ENCODE assay signal across 8 mouse cellular contexts in the genomic region with DNA sequence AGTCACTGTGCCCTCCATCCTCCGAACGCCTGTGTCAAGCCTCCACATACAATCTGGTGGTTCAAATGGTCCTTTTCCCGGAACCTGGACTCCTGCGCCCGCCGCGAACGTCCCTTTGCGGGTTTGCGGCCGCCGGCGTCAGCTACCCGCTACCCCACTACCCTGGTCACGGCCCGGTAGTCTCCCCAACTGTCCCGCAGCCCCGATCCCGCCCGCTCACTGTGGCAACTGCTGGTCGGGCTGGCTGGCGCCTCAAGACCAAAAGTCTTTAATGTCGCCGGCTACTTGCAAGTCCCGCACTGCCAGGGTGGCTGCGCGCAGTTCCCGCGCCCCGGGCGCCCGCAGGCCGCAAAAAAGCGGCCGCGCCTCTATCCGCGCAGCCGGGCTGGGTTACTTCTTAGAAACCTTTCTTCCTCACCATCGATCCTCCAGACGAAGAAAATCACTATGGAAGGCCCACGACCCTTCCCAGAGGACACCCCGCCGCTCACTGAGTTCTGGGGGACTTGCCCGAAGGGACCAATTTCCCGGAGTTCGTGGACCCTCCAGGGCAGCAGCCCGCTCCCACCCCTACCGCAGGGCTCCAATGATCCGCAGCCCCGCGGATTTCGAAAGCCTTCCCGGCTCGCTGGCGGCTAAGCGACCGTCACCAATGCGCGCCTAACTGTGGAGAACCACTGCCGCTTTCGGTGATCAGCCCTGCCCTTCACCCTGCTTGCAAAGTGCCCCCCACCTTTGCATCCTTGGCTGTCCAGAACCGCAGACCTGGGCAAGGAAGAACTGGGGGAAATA. TPM values are rescaled to one million over a fixed set of nuclear protein-coding genes. Genes with fewer than 3 reads are reported as not detected.
A peak's percentile ranks its signal among the peaks of the same experiment; 100 is the strongest.
DNase-seq lines count a peak whose midpoint lies in the region; ATAC-seq and TF ChIP-seq lines count a peak whose summit lies in the region.

No protein-coding gene starts in this region.

- H3K27me3 ChIP-seq in limb, embryonic 14.5 days (ENCODE audit: control insufficient read depth, insufficient read depth, low read length) = no peaks in the 10 kb centered on the region
- H3K27me3 ChIP-seq in midbrain, embryonic 13.5 days = no peaks in the 10 kb centered on the region
- no peaks in the 10 kb centered on the region for H3K27me3 ChIP-seq in stomach, embryonic 14.5 days (ENCODE audit: control insufficient read depth, insufficient read depth, low read length)

- peaks cover 19% of the 10 kb centered on the region for H3K36me3 ChIP-seq in limb, embryonic 14.5 days (ENCODE audit: control insufficient read depth, insufficient read depth, low read length)
- H3K36me3 ChIP-seq in midbrain, embryonic 13.5 days = no peaks in the 10 kb centered on the region
- H3K36me3 ChIP-seq in stomach, embryonic 14.5 days (ENCODE audit: control insufficient read depth, insufficient read depth, low read length) = peaks cover 7% of the 10 kb centered on the region

- H3K4me2 ChIP-seq in limb, embryonic 14.5 days (replicated peaks; ENCODE audit: low read depth, low read length, severe bottlenecking) = peak overlapping the region; percentile 96
- peak overlapping the region; percentile 93 for H3K4me2 ChIP-seq in midbrain, embryonic 13.5 days (replicated peaks)
- peak overlapping the region; percentile 94 for H3K4me2 ChIP-seq in stomach, embryonic 14.5 days (replicated peaks; ENCODE audit: low read depth, low read length)

- ATAC-seq in limb, embryonic 14.5 days (ENCODE audit: low FRiP score, low read depth) = peak; percentile 3; the same call in 1 of the 2 replicates
- ATAC-seq in midbrain, embryonic 13.5 days = peak; percentile 53
- ATAC-seq in stomach, embryonic 14.5 days (ENCODE audit: insufficient number of reproducible peaks, insufficient read depth, low FRiP score, low read depth) = 0 out of 2 replicates have a peak, but pooled peaks have one; percentile 3

- DNase-seq in spleen, adult 18-20 months = peak; percentile 53 to 64
- DNase-seq in spleen, adult 12 weeks (ENCODE audit: low spot score) = no peak
- peak; percentile 71 to 74 for DNase-seq in cerebellum, postnatal 10 days
- peak; percentile 77 for DNase-seq in gastrocnemius, adult 2 months
- DNase-seq in induced T-regulatory cell, adult 2 months (ENCODE audit: low read depth) = peak; percentile 76
- DNase-seq in limb, embryonic 14.5 days (ENCODE audit: low spot score) = peak; percentile 49

- H3K27ac ChIP-seq in gastrocnemius, adult 2 months = peak overlapping the region; percentile 96
- H3K27ac ChIP-seq in limb, embryonic 14.5 days (replicated peaks; ENCODE audit: low read depth, low read length) = peak overlapping the region; percentile 99
- H3K27ac ChIP-seq in midbrain, embryonic 13.5 days = peak overlapping the region; percentile 97
- H3K27ac ChIP-seq in stomach, embryonic 14.5 days (ENCODE audit: low read length) = peak overlapping the region; percentile 94

- peak overlapping the region; percentile 95 for H3K4me3 ChIP-seq in gastrocnemius, adult 2 months
- peak overlapping the region; percentile 56 for H3K4me3 ChIP-seq in limb, embryonic 14.5 days (replicated peaks; ENCODE audit: low read length)
- H3K4me3 ChIP-seq in midbrain, embryonic 13.5 days (replicated peaks) = peak overlapping the region; percentile 59
- peak overlapping the region; percentile 37 for H3K4me3 ChIP-seq in stomach, embryonic 14.5 days (ENCODE audit: low read depth, low read length)

- intact Hi-C loops in gastrocnemius, adult 2 months (cut with DNase I) = loop anchor here (10.0 kb wide), 1 partner anchor 282 kb away; no protein-coding TSS in a partner anchor

- H3K4me1 ChIP-seq in limb, embryonic 14.5 days (ENCODE audit: control insufficient read depth, insufficient read depth, low read length) = peaks cover 34% of the 10 kb centered on the region
- H3K4me1 ChIP-seq in midbrain, embryonic 13.5 days (replicated peaks) = peaks cover 51% of the 10 kb centered on the region
- H3K4me1 ChIP-seq in stomach, embryonic 14.5 days (ENCODE audit: control insufficient read depth, insufficient read depth, low read length) = peaks cover 25% of the 10 kb centered on the region

- TF ChIP-seq POLR2A in limb, embryonic 14.5 days (IDR thresholded peaks at IDR 0.05; ENCODE audit: borderline replicate concordance, extremely low read depth, insufficient read depth, insufficient read length) = 0 out of 2 replicates have a peak, but pooled peaks have one; percentile 27

- H3K9me3 ChIP-seq in limb, embryonic 14.5 days (ENCODE audit: control insufficient read depth, low read length) = no peaks in the 10 kb centered on the region
- no peaks in the 10 kb centered on the region for H3K9me3 ChIP-seq in midbrain, embryonic 13.5 days
- no peaks in the 10 kb centered on the region for H3K9me3 ChIP-seq in stomach, embryonic 14.5 days (ENCODE audit: control insufficient read depth, low read depth, low read length)

- no peak for TF ChIP-seq CTCF in gastrocnemius, adult 2 months (IDR thresholded peaks at IDR 0.05)

- peak overlapping the region; percentile 87 for H3K9ac ChIP-seq in limb, embryonic 14.5 days (ENCODE audit: low read depth, low read length, severe bottlenecking)
- H3K9ac ChIP-seq in midbrain, embryonic 13.5 days (replicated peaks) = peak overlapping the region; percentile 82
- peak overlapping the region; percentile 43 for H3K9ac ChIP-seq in stomach, embryonic 14.5 days (replicated peaks; ENCODE audit: low read depth, low read length)

- under 1% methylated on average over 62 of the region's 63 CpGs for WGBS in limb, embryonic 14.5 days
- under 1% methylated on average over 63 of the region's 63 CpGs for WGBS in midbrain, embryonic 13.5 days
- 2% methylated on average over 63 of the region's 63 CpGs for WGBS in stomach, embryonic 14.5 days

RNA-seq across cellular contexts. Expression of a gene that starts 6.8 kb away (rescaled TPM):
- total RNA-seq in gastrocnemius, adult 2 months (2021) = 10 to 100 TPM; 36.1 to 41.8 TPM
- 29.8 and 30.3 TPM in 2 replicates for polyA plus RNA-seq in limb, embryonic 14.5 days (2012; rRNA removed)
- polyA plus RNA-seq in limb, embryonic 14.5 days (2014; fragmentation: Nextera tagmentation; extraction: Ambion mirVana) = 18.3 and 18.8 TPM in 2 replicates
- 33.8 and 35.1 TPM in 2 replicates for polyA plus RNA-seq in midbrain, embryonic 13.5 days (2015; fragmentation: Nextera tagmentation; extraction: Ambion mirVana)
- 18.3 and 19.9 TPM in 2 replicates for polyA plus RNA-seq in stomach, embryonic 14.5 days (2014; fragmentation: Nextera tagmentation; extraction: Ambion mirVana)

RNA-seq across cellular contexts. Expression of a gene that starts 28.6 kb away (rescaled TPM):
- 1 to 10 TPM; 4.0 to 4.1 TPM for total RNA-seq in gastrocnemius, adult 2 months (2021)
- 8.9 and 11.5 TPM in 2 replicates for polyA plus RNA-seq in limb, embryonic 14.5 days (2012; rRNA removed)
- 7.5 and 7.9 TPM in 2 replicates for polyA plus RNA-seq in limb, embryonic 14.5 days (2014; fragmentation: Nextera tagmentation; extraction: Ambion mirVana)
- polyA plus RNA-seq in midbrain, embryonic 13.5 days (2015; fragmentation: Nextera tagmentation; extraction: Ambion mirVana) = 45.0 and 47.9 TPM in 2 replicates
- polyA plus RNA-seq in stomach, embryonic 14.5 days (2014; fragmentation: Nextera tagmentation; extraction: Ambion mirVana) = 11.2 and 12.3 TPM in 2 replicates

RNA-seq across cellular contexts. Expression of a gene that starts 54.5 kb away (rescaled TPM):
- 1 to 10 TPM; 1.0 to 5.0 TPM for total RNA-seq in gastrocnemius, adult 2 months (2021)
- polyA plus RNA-seq in limb, embryonic 14.5 days (2012; rRNA removed) = 2.7 and 3.4 TPM in 2 replicates
- polyA plus RNA-seq in limb, embryonic 14.5 days (2014; fragmentation: Nextera tagmentation; extraction: Ambion mirVana) = 4.8 and 4.9 TPM in 2 replicates
- polyA plus RNA-seq in midbrain, embryonic 13.5 days (2015; fragmentation: Nextera tagmentation; extraction: Ambion mirVana) = 3.0 and 3.7 TPM in 2 replicates
- 3.5 and 4.0 TPM in 2 replicates for polyA plus RNA-seq in stomach, embryonic 14.5 days (2014; fragmentation: Nextera tagmentation; extraction: Ambion mirVana)

Comparison
In these comparisons a context has a peak if more than half of its experiments do, and no peak if none do; other contexts are left out.
1. H3K4me3 ChIP-seq: peak in every context shown above with its lines; median percentile 95 in gastrocnemius, adult 2 months; 59 in midbrain, embryonic 13.5 days; 56 in limb, embryonic 14.5 days; 37 in stomach, embryonic 14.5 days.
2. ATAC-seq: peak in every context shown above with its lines; median percentile 53 in midbrain, embryonic 13.5 days; 3 in limb, embryonic 14.5 days; 3 in stomach, embryonic 14.5 days.